Mouse (Mus musculus) heart, embryonic 13.5 days (tissue): ENCODE data around the gene Insc. TPM values are rescaled to one million over a fixed set of nuclear protein-coding genes. Genes with fewer than 3 reads are reported as not detected.

ENCODE experiments used
- ATAC-seq: fragments of 200-750 bp; cut with Nextera tagmentation; 2 replicates; pipeline ENCODE4 v1.8.0; 2017; ENCODE audit warnings: moderate TSS enrichment; ENCODE audit not compliant: insufficient number of reproducible peaks, low FRiP score, low TSS enrichment; ENCODE audit errors: extremely low read depth
- H3K27ac ChIP-seq: fragments of 300-500 bp; sonication (generic); replicated peaks from 2 replicates; pipeline ENCODE4 v1.5.1; 2015; ENCODE audit warnings: moderate library complexity, mild to moderate bottlenecking, inconsistent platforms
- H3K27me3 ChIP-seq: fragments of 300-500 bp; sonication (generic); replicated peaks from 2 replicates; pipeline ENCODE4 v1.6.1; 2015; ENCODE audit warnings: mild to moderate bottlenecking, inconsistent platforms
- H3K36me3 ChIP-seq: fragments of 300-500 bp; sonication (generic); 2 replicates; pipeline ENCODE4 v1.6.1; 2015; ENCODE audit warnings: mild to moderate bottlenecking, inconsistent platforms
- H3K4me1 ChIP-seq: fragments of 300-500 bp; sonication (generic); 2 replicates; pipeline ENCODE4 v1.6.1; 2015; ENCODE audit warnings: inconsistent platforms
- H3K4me2 ChIP-seq: fragments of 300-500 bp; sonication (generic); 2 replicates; pipeline ENCODE4 v1.6.1; 2015; ENCODE audit warnings: inconsistent platforms, mild to moderate bottlenecking, moderate library complexity
- H3K4me3 ChIP-seq: fragments of 300-500 bp; sonication (generic); 2 replicates; pipeline ENCODE4 v1.5.1; 2015; ENCODE audit warnings: moderate library complexity, mild to moderate bottlenecking, inconsistent platforms
- H3K9ac ChIP-seq: fragments of 300-500 bp; sonication (generic); 2 replicates; pipeline ENCODE4 v1.6.1; 2015; ENCODE audit warnings: inconsistent platforms, mild to moderate bottlenecking, moderate library complexity
- H3K9me3 ChIP-seq: fragments of 300-500 bp; sonication (generic); 2 replicates; pipeline ENCODE4 v1.6.1; 2016; ENCODE audit warnings: inconsistent platforms
- WGBS: fragments of 180-500 bp; shearing (Covaris S2); methylation state at CpG from one replicate; pipeline ENCODE4 v1.1.7; 2015; ENCODE audit warnings: mixed read lengths; 5-methylcytosine and 5-hydroxymethylcytosine counted together
- polyA plus RNA-seq: library from polyadenylated mRNA; unstranded; fragments of >200 nt; fragmentation: Nextera tagmentation; extraction: Ambion mirVana; gene quantifications from 2 replicates; pipeline ENCODE4 v1.2.1, GENCODE M21; 2015

The Insc gene
- polyA plus RNA-seq, 1 experiment from 2014 or later: 4.3 TPM

GRCm38 (mm10) chr7:114736256-114736655, 7.2 kb upstream of the Insc start:
- Histone ChIP-seq H3K36me3 (no peaks in the 10 kb centered on the region), H3K9me3 (no peaks in the 10 kb centered on the region), H3K9ac (no peak overlapping the region), H3K4me1 (no peaks in the 10 kb centered on the region), H3K27ac (no peak overlapping the region), H3K4me2 (no peak overlapping the region), H3K27me3 (no peaks in the 10 kb centered on the region; the same call in 1 of the 2 replicates), H3K4me3 (no peak overlapping the region)
- no peak for ATAC-seq
- 82% methylated on average over 5 of the region's 5 CpGs for WGBS

GRCm38 (mm10) chr7:114738166-114738565, 5.3 kb upstream of the Insc start:
- no peaks in the 10 kb centered on the region for H3K4me1 ChIP-seq
- no peaks in the 10 kb centered on the region for H3K36me3 ChIP-seq
- H3K9ac ChIP-seq: no peak overlapping the region
- H3K27me3 ChIP-seq: no peaks in the 10 kb centered on the region; the same call in 1 of the 2 replicates
- no peak overlapping the region for H3K4me3 ChIP-seq
- H3K9me3 ChIP-seq: no peaks in the 10 kb centered on the region
- no peak for ATAC-seq
- H3K27ac ChIP-seq: no peak overlapping the region
- no peak overlapping the region for H3K4me2 ChIP-seq

- no peak overlapping the region for H3K9ac ChIP-seq
- 47% methylated on average over 6 of the region's 6 CpGs for WGBS
- H3K36me3 ChIP-seq: no peaks in the 10 kb centered on the region
- H3K27ac ChIP-seq: no peak overlapping the region
- H3K27me3 ChIP-seq: peaks cover 8% of the 10 kb centered on the region
- no peak for ATAC-seq
- H3K4me1 ChIP-seq: peaks cover 11% of the 10 kb centered on the region
- H3K4me2 ChIP-seq: no peak overlapping the region
- H3K9me3 ChIP-seq: no peaks in the 10 kb centered on the region
- no peak overlapping the region for H3K4me3 ChIP-seq
Observed at GRCm38 (mm10) chr7:114740360-114741165, 2.9 kb upstream of the Insc start.

- Histone ChIP-seq H3K4me2 (peak overlapping the region; percentile 76; the same call in 1 of the 2 replicates), H3K27me3 (peaks cover 22% of the 10 kb centered on the region), H3K36me3 (no peaks in the 10 kb centered on the region), H3K27ac (no peak overlapping the region), H3K4me3 (no peak overlapping the region), H3K9me3 (no peaks in the 10 kb centered on the region), H3K4me1 (peaks cover 13% of the 10 kb centered on the region), H3K9ac (no peak overlapping the region)
- WGBS: 31% methylated on average over 3 of the region's 3 CpGs
- no peak for ATAC-seq
Observed at GRCm38 (mm10) chr7:114744639-114745245, 1.2 kb downstream of the Insc start.

GRCm38 (mm10) chr7:114745481-114746271, 2.2 kb downstream of the Insc start:
- Histone ChIP-seq H3K9me3 (no peaks in the 10 kb centered on the region), H3K9ac (peak overlapping the region; percentile 70), H3K4me2 (peak overlapping the region; percentile 76), H3K4me1 (peaks cover 13% of the 10 kb centered on the region), H3K27me3 (peaks cover 22% of the 10 kb centered on the region), H3K27ac (no peak overlapping the region), H3K4me3 (peak overlapping the region; percentile 48), H3K36me3 (no peaks in the 10 kb centered on the region)
- ATAC-seq: peak; percentile 28; the same call in 1 of the 2 replicates
- 5% methylated on average over 34 of the region's 34 CpGs for WGBS

- Histone ChIP-seq H3K4me2 (no peak overlapping the region), H3K36me3 (no peaks in the 10 kb centered on the region), H3K9ac (no peak overlapping the region), H3K27me3 (peaks cover 22% of the 10 kb centered on the region), H3K9me3 (no peaks in the 10 kb centered on the region), H3K4me3 (no peak overlapping the region), H3K4me1 (peaks cover 13% of the 10 kb centered on the region), H3K27ac (no peak overlapping the region)
- ATAC-seq: no peak
- 73% methylated on average over 3 of the region's 3 CpGs for WGBS
Observed at GRCm38 (mm10) chr7:114747596-114747995, 4.1 kb downstream of the Insc start.

DNA sequence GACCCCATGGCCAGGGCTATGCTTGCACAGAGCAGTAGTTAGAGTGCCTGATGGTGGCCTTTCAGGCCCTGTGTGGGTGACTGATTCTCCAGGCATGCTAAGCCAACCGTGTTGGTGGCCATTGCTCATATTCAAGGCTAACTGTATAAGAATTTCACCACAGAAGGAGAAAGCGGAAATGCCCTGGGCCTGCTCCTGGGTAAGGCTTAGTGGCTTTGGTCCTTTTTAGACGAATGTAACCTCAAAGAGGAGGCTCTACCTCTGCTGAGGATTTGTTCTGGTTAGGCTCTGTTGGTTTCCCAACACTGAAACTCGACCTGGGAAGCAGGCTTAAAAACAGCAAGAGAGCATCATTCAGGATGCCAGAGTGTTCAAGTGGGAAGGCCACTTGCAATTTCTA, 4.7 kb downstream of the Insc start:
- H3K27me3 ChIP-seq: peaks cover 22% of the 10 kb centered on the region
- H3K4me2 ChIP-seq: no peak overlapping the region
- no peak overlapping the region for H3K27ac ChIP-seq
- 52% methylated on average over 4 of the region's 4 CpGs for WGBS
- H3K36me3 ChIP-seq: no peaks in the 10 kb centered on the region
- peaks cover 13% of the 10 kb centered on the region for H3K4me1 ChIP-seq
- ATAC-seq: no peak
- no peak overlapping the region for H3K4me3 ChIP-seq
- no peak overlapping the region for H3K9ac ChIP-seq
- no peaks in the 10 kb centered on the region for H3K9me3 ChIP-seq

- Histone ChIP-seq H3K4me3 (no peak overlapping the region), H3K4me1 (peaks cover 8% of the 10 kb centered on the region; the same call in 1 of the 2 replicates), H3K9me3 (no peaks in the 10 kb centered on the region), H3K27me3 (no peaks in the 10 kb centered on the region), H3K4me2 (no peak overlapping the region), H3K27ac (no peak overlapping the region), H3K36me3 (no peaks in the 10 kb centered on the region), H3K9ac (no peak overlapping the region)
- no peak for ATAC-seq
- WGBS: 75% methylated on average over 2 of the region's 2 CpGs
Observed at GRCm38 (mm10) chr7:114753471-114753870, 10.0 kb downstream of the Insc start.

GRCm38 (mm10) chr7:114754196-114754595, 10.7 kb downstream of the Insc start:
- WGBS: 20% methylated on average over 1 of the region's 1 CpGs

GRCm38 (mm10) chr7:114754626-114755025, 11.1 kb downstream of the Insc start:
- H3K36me3 ChIP-seq: no peaks in the 10 kb centered on the region
- H3K27me3 ChIP-seq: no peaks in the 10 kb centered on the region
- WGBS: 68% methylated on average over 8 of the region's 8 CpGs
- no peak for ATAC-seq
- H3K4me1 ChIP-seq: peaks cover 8% of the 10 kb centered on the region; the same call in 1 of the 2 replicates
- H3K4me3 ChIP-seq: no peak overlapping the region
- no peak overlapping the region for H3K9ac ChIP-seq
- no peak overlapping the region for H3K27ac ChIP-seq
- H3K4me2 ChIP-seq: no peak overlapping the region
- H3K9me3 ChIP-seq: no peaks in the 10 kb centered on the region

More at GRCm38 (mm10) chr7:114754196-114754595, 10.7 kb downstream of the Insc start:
- Histone ChIP-seq H3K9me3 (no peaks in the 10 kb centered on the region), H3K4me2 (no peak overlapping the region), H3K9ac (no peak overlapping the region), H3K36me3 (no peaks in the 10 kb centered on the region), H3K27ac (no peak overlapping the region), H3K27me3 (no peaks in the 10 kb centered on the region), H3K4me3 (no peak overlapping the region), H3K4me1 (peaks cover 8% of the 10 kb centered on the region; the same call in 1 of the 2 replicates)
- no peak for ATAC-seq

- 36% methylated on average over 2 of the region's 2 CpGs for WGBS
Observed at GRCm38 (mm10) chr7:114762660-114763059, 19.2 kb downstream of the Insc start.

More at GRCm38 (mm10) chr7:114762660-114763059, 19.2 kb downstream of the Insc start:
- Histone ChIP-seq H3K4me1 (peaks cover 18% of the 10 kb centered on the region), H3K27ac (peak overlapping the region; percentile 55; the same call in 1 of the 2 replicates), H3K4me3 (no peak overlapping the region), H3K36me3 (no peaks in the 10 kb centered on the region), H3K9me3 (no peaks in the 10 kb centered on the region), H3K4me2 (no peak overlapping the region), H3K27me3 (no peaks in the 10 kb centered on the region), H3K9ac (no peak overlapping the region)
- ATAC-seq: no peak
